Mouse (Mus musculus) lung, postnatal 0 days (tissue): ENCODE results near the gene Selenof.

Experiments used
- CTCF ChIP-seq: IDR thresholded peaks from 2 replicates; pipeline ENCODE4 v1.5.1; 2016; ENCODE audit warnings: antibody characterized with exemption, mild to moderate bottlenecking
- EP300 ChIP-seq: IDR thresholded peaks from 2 replicates; pipeline ENCODE4 v1.6.1; 2016; ENCODE audit warnings: antibody characterized with exemption, mild to moderate bottlenecking, control low read depth

GRCm38 (mm10) chr3:144642141-144642540, 72.0 kb downstream of the Selenof start:
- TF ChIP-seq CTCF (no peak), EP300 (no peak)
